Mouse (Mus musculus): ENCODE measurements around the gene Prpf38b. TPM values are rescaled to one million over a fixed set of nuclear protein-coding genes. Genes with fewer than 3 reads are reported as not detected.

Gene Prpf38b
- polyA plus RNA-seq, 1 experiment from 2014 or later, result 66.9 TPM

GRCm38 (mm10) chr3:108920442-108921070 is 9.0 kb upstream of the Prpf38b start:
- Histone ChIP-seq H3K9me3 (no peaks in the 10 kb centered on the region), H3K27me3 (no peaks in the 10 kb centered on the region), H3K4me1 (peaks cover 3% of the 10 kb centered on the region; the same call in 1 of the 2 replicates), H3K9ac (replicated peaks) (no peak overlapping the region), H3K4me3 (no peak overlapping the region), H3K36me3 (no peaks in the 10 kb centered on the region), H3K27ac (replicated peaks) (no peak overlapping the region), H3K4me2 (replicated peaks) (no peak overlapping the region)
- ATAC-seq (replicated peaks), result no peak
- whole genome bisulfite sequencing, result 85% methylated on average over 3 of the region's 3 CpGs

GRCm38 (mm10) chr3:108918852-108919251 is 7.3 kb upstream of the Prpf38b start:
- WGBS, result 98% methylated on average over 1 of the region's 1 CpGs
- no peak overlapping the region for H3K4me2 ChIP-seq (replicated peaks)
- H3K27ac ChIP-seq (replicated peaks), result no peak overlapping the region
- ATAC-seq (replicated peaks), result no peak
- H3K9me3 ChIP-seq, result no peaks in the 10 kb centered on the region
- no peaks in the 10 kb centered on the region for H3K27me3 ChIP-seq
- H3K4me1 ChIP-seq, result peaks cover 3% of the 10 kb centered on the region; the same call in 1 of the 2 replicates
- no peak overlapping the region for H3K4me3 ChIP-seq
- no peak overlapping the region for H3K9ac ChIP-seq (replicated peaks)
- no peaks in the 10 kb centered on the region for H3K36me3 ChIP-seq

- ATAC-seq (replicated peaks), result no peak
- Histone ChIP-seq H3K9me3 (no peaks in the 10 kb centered on the region), H3K27ac (replicated peaks) (no peak overlapping the region), H3K4me3 (no peak overlapping the region), H3K9ac (replicated peaks) (no peak overlapping the region), H3K27me3 (no peaks in the 10 kb centered on the region), H3K4me2 (replicated peaks) (no peak overlapping the region), H3K36me3 (no peaks in the 10 kb centered on the region), H3K4me1 (peaks cover 3% of the 10 kb centered on the region; the same call in 1 of the 2 replicates)
- WGBS, result 60% methylated on average over 3 of the region's 3 CpGs
These were observed 6.5 kb upstream of the Prpf38b start for GRCm38 (mm10) chr3:108917986-108918385.

GRCm38 (mm10) chr3:108916857-108917256 is 5.3 kb upstream of the Prpf38b start:
- no peak overlapping the region for H3K9ac ChIP-seq (replicated peaks)
- WGBS, result 19% methylated on average over 4 of the region's 4 CpGs

GRCm38 (mm10) chr3:108915999-108916398 is 4.5 kb upstream of the Prpf38b start:
- WGBS, result 54% methylated on average over 1 of the region's 1 CpGs

More at GRCm38 (mm10) chr3:108916857-108917256, 5.3 kb upstream of the Prpf38b start:
- ATAC-seq (replicated peaks), result no peak
- Histone ChIP-seq H3K4me3 (no peak overlapping the region), H3K27ac (replicated peaks) (peak overlapping the region; percentile 54), H3K9me3 (no peaks in the 10 kb centered on the region), H3K4me1 (peaks cover 9% of the 10 kb centered on the region), H3K4me2 (replicated peaks) (no peak overlapping the region; the same call in 1 of the 2 replicates), H3K36me3 (no peaks in the 10 kb centered on the region), H3K27me3 (no peaks in the 10 kb centered on the region)

GRCm38 (mm10) chr3:108911081-108911547 is 413 bp downstream of the Prpf38b start:
- WGBS, result 1% methylated on average over 43 of the region's 44 CpGs
- ATAC-seq (replicated peaks), result peak; percentile 88

More at GRCm38 (mm10) chr3:108915999-108916398, 4.5 kb upstream of the Prpf38b start:
- no peaks in the 10 kb centered on the region for H3K9me3 ChIP-seq
- H3K9ac ChIP-seq (replicated peaks), result no peak overlapping the region
- H3K4me2 ChIP-seq (replicated peaks), result no peak overlapping the region
- H3K4me1 ChIP-seq, result peaks cover 9% of the 10 kb centered on the region
- H3K36me3 ChIP-seq, result no peaks in the 10 kb centered on the region
- H3K27ac ChIP-seq (replicated peaks), result peak overlapping the region; percentile 54
- no peak for ATAC-seq (replicated peaks)
- H3K27me3 ChIP-seq, result no peaks in the 10 kb centered on the region
- H3K4me3 ChIP-seq, result no peak overlapping the region

GRCm38 (mm10) chr3:108910303-108911080 is 1.0 kb downstream of the Prpf38b start:
- H3K27ac ChIP-seq (replicated peaks), result peak overlapping the region; percentile 97
- WGBS, result under 1% methylated on average over 31 of the region's 32 CpGs
- peaks cover 13% of the 10 kb centered on the region for H3K36me3 ChIP-seq
- H3K4me2 ChIP-seq (replicated peaks), result peak overlapping the region; percentile 98
- no peaks in the 10 kb centered on the region for H3K27me3 ChIP-seq
- H3K9me3 ChIP-seq, result no peaks in the 10 kb centered on the region
- peak overlapping the region; percentile 82 for H3K4me3 ChIP-seq
- H3K4me1 ChIP-seq, result peaks cover 28% of the 10 kb centered on the region
- no peak for ATAC-seq (replicated peaks)
- H3K9ac ChIP-seq (replicated peaks), result peak overlapping the region; percentile 84

More at GRCm38 (mm10) chr3:108911081-108911547, 413 bp downstream of the Prpf38b start:
- peak overlapping the region; percentile 98 for H3K4me2 ChIP-seq (replicated peaks)
- H3K27ac ChIP-seq (replicated peaks), result peak overlapping the region; percentile 97
- H3K9ac ChIP-seq (replicated peaks), result peak overlapping the region; percentile 84
- H3K4me3 ChIP-seq, result peak overlapping the region; percentile 82
- no peaks in the 10 kb centered on the region for H3K27me3 ChIP-seq
- H3K36me3 ChIP-seq, result peaks cover 8% of the 10 kb centered on the region
- H3K9me3 ChIP-seq, result no peaks in the 10 kb centered on the region
- peaks cover 28% of the 10 kb centered on the region for H3K4me1 ChIP-seq

GRCm38 (mm10) chr3:108902934-108903333 is 8.6 kb downstream of the Prpf38b start:
- H3K36me3 ChIP-seq, result peaks cover 47% of the 10 kb centered on the region
- H3K4me3 ChIP-seq, result no peak overlapping the region
- no peak overlapping the region for H3K9ac ChIP-seq (replicated peaks)
- no peaks in the 10 kb centered on the region for H3K27me3 ChIP-seq
- H3K27ac ChIP-seq (replicated peaks), result no peak overlapping the region
- no peak for ATAC-seq (replicated peaks)
- 95% methylated on average over 6 of the region's 6 CpGs for WGBS
- no peaks in the 10 kb centered on the region for H3K4me1 ChIP-seq
- H3K9me3 ChIP-seq, result no peaks in the 10 kb centered on the region
- H3K4me2 ChIP-seq (replicated peaks), result no peak overlapping the region

GRCm38 (mm10) chr3:108902038-108902437 is 9.5 kb downstream of the Prpf38b start:
- WGBS, result 55% methylated on average over 2 of the region's 2 CpGs
- no peak for ATAC-seq (replicated peaks)

GRCm38 (mm10) chr3:108900681-108901080 is 10.8 kb downstream of the Prpf38b start:
- WGBS, result 83% methylated on average over 5 of the region's 5 CpGs
- ATAC-seq (replicated peaks), result no peak
- Histone ChIP-seq H3K4me1 (no peaks in the 10 kb centered on the region), H3K27me3 (no peaks in the 10 kb centered on the region), H3K9ac (replicated peaks) (no peak overlapping the region), H3K36me3 (peaks cover 37% of the 10 kb centered on the region), H3K4me2 (replicated peaks) (no peak overlapping the region), H3K4me3 (no peak overlapping the region), H3K27ac (replicated peaks) (no peak overlapping the region), H3K9me3 (no peaks in the 10 kb centered on the region)

More at GRCm38 (mm10) chr3:108902038-108902437, 9.5 kb downstream of the Prpf38b start:
- no peak overlapping the region for H3K4me3 ChIP-seq
- no peaks in the 10 kb centered on the region for H3K4me1 ChIP-seq
- H3K4me2 ChIP-seq (replicated peaks), result no peak overlapping the region
- no peak overlapping the region for H3K9ac ChIP-seq (replicated peaks)
- no peaks in the 10 kb centered on the region for H3K27me3 ChIP-seq
- H3K9me3 ChIP-seq, result no peaks in the 10 kb centered on the region
- peaks cover 42% of the 10 kb centered on the region for H3K36me3 ChIP-seq
- no peak overlapping the region for H3K27ac ChIP-seq (replicated peaks)

GRCm38 (mm10) chr3:108900147-108900546 is 11.4 kb downstream of the Prpf38b start:
- H3K9ac ChIP-seq (replicated peaks), result no peak overlapping the region
- WGBS, result 87% methylated on average over 3 of the region's 3 CpGs

GRCm38 (mm10) chr3:108898640-108899039 is 12.9 kb downstream of the Prpf38b start:
- H3K9ac ChIP-seq (replicated peaks), result no peak overlapping the region
- no peak overlapping the region for H3K27ac ChIP-seq (replicated peaks)
- no peak for ATAC-seq (replicated peaks)
- no peak overlapping the region for H3K4me3 ChIP-seq
- WGBS, result 94% methylated on average over 4 of the region's 4 CpGs
- peaks cover 18% of the 10 kb centered on the region for H3K36me3 ChIP-seq
- no peaks in the 10 kb centered on the region for H3K9me3 ChIP-seq
- no peak overlapping the region for H3K4me2 ChIP-seq (replicated peaks)
- H3K27me3 ChIP-seq, result no peaks in the 10 kb centered on the region
- H3K4me1 ChIP-seq, result no peaks in the 10 kb centered on the region

More at GRCm38 (mm10) chr3:108900147-108900546, 11.4 kb downstream of the Prpf38b start:
- Histone ChIP-seq H3K9me3 (no peaks in the 10 kb centered on the region), H3K4me3 (no peak overlapping the region), H3K27me3 (no peaks in the 10 kb centered on the region), H3K4me1 (no peaks in the 10 kb centered on the region), H3K27ac (replicated peaks) (no peak overlapping the region), H3K36me3 (peaks cover 33% of the 10 kb centered on the region), H3K4me2 (replicated peaks) (no peak overlapping the region)
- ATAC-seq (replicated peaks), result no peak

Measured in forebrain, embryonic 15.5 days (tissue).